Mouse (Mus musculus): ENCODE measurements around the gene S100a4.

S100a4 gene

GRCm38 (mm10) chr3:90626266-90627021, 22.9 kb downstream of the S100a4 start:
- DNase-seq (ENCODE audit: low spot score) = no peak

GRCm38 (mm10) chr3:90627366-90627765, 23.8 kb downstream of the S100a4 start:
- no peak for DNase-seq (ENCODE audit: low spot score)

GRCm38 (mm10) chr3:90627807-90628206, 24.2 kb downstream of the S100a4 start:
- DNase-seq (ENCODE audit: low spot score) = no peak

GRCm38 (mm10) chr3:90629298-90629697, 25.7 kb downstream of the S100a4 start:
- DNase-seq (ENCODE audit: low spot score) = no peak

- no peak for DNase-seq (ENCODE audit: low spot score)
Observed at GRCm38 (mm10) chr3:90631984-90632383, 28.4 kb downstream of the S100a4 start.

GRCm38 (mm10) chr3:90638511-90639275, 35.1 kb downstream of the S100a4 start:
- DNase-seq (ENCODE audit: low spot score) = no peak

GRCm38 (mm10) chr3:90639511-90640154, 36.1 kb downstream of the S100a4 start:
- DNase-seq (ENCODE audit: low spot score) = no peak

GRCm38 (mm10) chr3:90640981-90641380, 37.4 kb downstream of the S100a4 start:
- no peak for DNase-seq (ENCODE audit: low spot score)

- no peak for DNase-seq (ENCODE audit: low spot score)
Observed at GRCm38 (mm10) chr3:90644220-90644619, 40.6 kb downstream of the S100a4 start.

GRCm38 (mm10) chr3:90647291-90647690, 43.7 kb downstream of the S100a4 start:
- DNase-seq (ENCODE audit: low spot score) = no peak

GRCm38 (mm10) chr3:90648981-90649380, 45.4 kb downstream of the S100a4 start:
- no peak for DNase-seq (ENCODE audit: low spot score)

GRCm38 (mm10) chr3:90649832-90650231, 46.3 kb downstream of the S100a4 start:
- DNase-seq (ENCODE audit: low spot score) = no peak

GRCm38 (mm10) chr3:90652878-90653508, 49.4 kb downstream of the S100a4 start:
- peak; percentile 46 for DNase-seq (ENCODE audit: low spot score)

GRCm38 (mm10) chr3:90653717-90654116, 50.1 kb downstream of the S100a4 start, which contains the start of gene S100a7a:
Gene S100a7a (plus strand): TSS chr3:90654017.
- no peak for DNase-seq (ENCODE audit: low spot score)
